ENCODE assay signal across 11 mouse cellular contexts in the genomic region with DNA sequence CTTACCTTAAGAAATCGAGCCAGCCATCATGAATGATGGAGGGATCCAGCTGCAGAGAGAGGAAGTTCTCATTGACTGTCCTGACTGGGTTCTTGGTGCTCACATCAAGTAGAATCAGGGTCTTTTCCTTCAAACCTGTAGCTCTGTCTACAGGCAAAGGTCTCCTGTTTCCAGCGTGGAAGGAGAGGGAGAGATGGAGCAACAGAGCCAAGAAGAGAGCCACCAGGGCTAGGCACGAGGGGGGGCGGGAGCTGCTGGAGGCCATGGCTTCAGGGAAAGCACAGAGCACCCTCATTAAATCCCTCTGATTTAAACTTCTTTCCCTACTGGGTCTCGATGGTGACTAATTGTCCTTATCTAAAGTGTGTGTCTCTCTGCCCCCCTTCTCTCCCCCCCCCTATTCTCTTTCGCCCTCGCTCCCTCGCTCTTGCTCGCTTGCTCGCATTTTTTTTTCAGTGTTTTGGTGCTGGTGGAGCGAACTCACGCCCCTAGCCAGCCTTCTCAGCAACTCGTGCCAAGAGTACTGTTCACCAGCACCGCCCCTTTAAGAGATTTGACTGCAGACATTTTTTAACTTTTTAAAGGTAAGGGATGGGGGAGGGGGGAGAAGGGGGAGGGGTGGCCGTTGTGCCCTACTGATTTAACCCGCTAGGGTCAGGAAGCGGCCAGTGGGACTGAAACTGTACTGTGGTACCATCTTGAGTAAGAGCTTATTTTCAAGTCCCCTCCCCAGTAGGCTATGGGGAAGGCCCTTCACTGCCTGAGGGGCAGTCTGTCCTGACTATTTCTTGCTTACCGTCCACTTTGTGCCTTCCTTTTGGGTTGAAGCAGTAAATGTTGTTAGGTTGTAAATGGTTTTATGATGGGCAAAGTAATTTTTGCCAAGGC. TPM values are rescaled to one million over a fixed set of nuclear protein-coding genes. Genes with fewer than 3 reads are reported as not detected.
DNase-seq lines count a peak whose midpoint lies in the region; ATAC-seq and TF ChIP-seq lines count a peak whose summit lies in the region.
"Had no signal": no experiment of that assay in that cellular context is flagged by ENCODE, and none has a peak within 500 bp of the region (broad histone marks: within the 10 kb centered on the region; RNA-seq: fewer than 3 reads in every experiment).

A gene (minus strand): TSS at position 339 of the 888 bp plus-strand sequence.

- peak within 1 kb of the TSS; percentile 35 for H3K4me3 ChIP-seq in kidney, embryonic 14.5 days (ENCODE audit: low read length)
- no peak within 1 kb of the TSS for H3K4me3 ChIP-seq in kidney, adult 2 months (ENCODE audit: insufficient read depth, low read depth, low read length)
- H3K4me3 ChIP-seq in embryonic facial prominence, embryonic 13.5 days: peak within 1 kb of the TSS; percentile 53
- peak within 1 kb of the TSS; percentile 1; the same call in 1 of the 2 replicates for H3K4me3 ChIP-seq in hindbrain, postnatal 0 days (ENCODE audit: low read length)
- peak within 1 kb of the TSS; percentile 11; the same call in 1 of the 2 replicates for H3K4me3 ChIP-seq in neural tube, embryonic 13.5 days

- WGBS in kidney, embryonic 14.5 days: 3% methylated on average over 17 of the region's 18 CpGs
- WGBS in kidney, adult 2 months: 6% methylated on average over 18 of the region's 18 CpGs
- under 1% methylated on average over 18 of the region's 18 CpGs for WGBS in embryonic facial prominence, embryonic 13.5 days
- WGBS in hindbrain, postnatal 0 days: 2% methylated on average over 18 of the region's 18 CpGs
- 2% methylated on average over 18 of the region's 18 CpGs for WGBS in neural tube, embryonic 13.5 days

- H3K4me2 ChIP-seq in kidney, embryonic 14.5 days (replicated peaks; ENCODE audit: low read depth, low read length): peak within 1 kb of the TSS; percentile 42
- H3K4me2 ChIP-seq in embryonic facial prominence, embryonic 13.5 days: peak within 1 kb of the TSS; percentile 75
- peak within 1 kb of the TSS; percentile 39 for H3K4me2 ChIP-seq in hindbrain, postnatal 0 days (ENCODE audit: low read depth, low read length)
- peak within 1 kb of the TSS; percentile 42 for H3K4me2 ChIP-seq in neural tube, embryonic 13.5 days

- H3K27me3 ChIP-seq in kidney, embryonic 14.5 days (ENCODE audit: control insufficient read depth, insufficient read depth, low read length): peaks cover 51% of the 10 kb centered on the region
- H3K27me3 ChIP-seq in kidney, adult 2 months (replicated peaks; ENCODE audit: control insufficient read depth, insufficient read depth, low read length): no peaks in the 10 kb centered on the region
- H3K27me3 ChIP-seq in embryonic facial prominence, embryonic 13.5 days: peaks cover 46% of the 10 kb centered on the region
- peaks cover 54% of the 10 kb centered on the region for H3K27me3 ChIP-seq in hindbrain, postnatal 0 days (ENCODE audit: insufficient read depth, low read length)
- H3K27me3 ChIP-seq in neural tube, embryonic 13.5 days: peaks cover 71% of the 10 kb centered on the region

- H3K9me3 ChIP-seq in kidney, embryonic 14.5 days (ENCODE audit: control insufficient read depth, low read length): no peaks in the 10 kb centered on the region
- no peaks in the 10 kb centered on the region for H3K9me3 ChIP-seq in embryonic facial prominence, embryonic 13.5 days
- H3K9me3 ChIP-seq in hindbrain, postnatal 0 days (ENCODE audit: low read length): no peaks in the 10 kb centered on the region
- no peaks in the 10 kb centered on the region for H3K9me3 ChIP-seq in neural tube, embryonic 13.5 days

- no peaks in the 10 kb centered on the region for H3K36me3 ChIP-seq in kidney, embryonic 14.5 days (ENCODE audit: control insufficient read depth, insufficient read depth, low read length)
- no peaks in the 10 kb centered on the region for H3K36me3 ChIP-seq in kidney, adult 2 months (ENCODE audit: control insufficient read depth, insufficient read depth, low read length)
- no peaks in the 10 kb centered on the region for H3K36me3 ChIP-seq in embryonic facial prominence, embryonic 13.5 days
- no peaks in the 10 kb centered on the region for H3K36me3 ChIP-seq in hindbrain, postnatal 0 days (ENCODE audit: insufficient read depth, low read length)
- H3K36me3 ChIP-seq in neural tube, embryonic 13.5 days: no peaks in the 10 kb centered on the region

- H3K4me1 ChIP-seq in kidney, embryonic 14.5 days (ENCODE audit: control insufficient read depth, insufficient read depth, low read length): peaks cover 15% of the 10 kb centered on the region; the same call in 1 of the 2 replicates
- H3K4me1 ChIP-seq in kidney, adult 2 months (ENCODE audit: control insufficient read depth, insufficient read depth, low read length): no peaks in the 10 kb centered on the region
- H3K4me1 ChIP-seq in embryonic facial prominence, embryonic 13.5 days: peaks cover 21% of the 10 kb centered on the region
- H3K4me1 ChIP-seq in hindbrain, postnatal 0 days (ENCODE audit: insufficient read depth, low read length): 0 out of 2 replicates have a peak, but pooled peaks cover 6% of the 10 kb centered on the region
- peaks cover 37% of the 10 kb centered on the region for H3K4me1 ChIP-seq in neural tube, embryonic 13.5 days (replicated peaks)

- no peak for TF ChIP-seq POLR2A in kidney, adult 2 months (IDR thresholded peaks at IDR 0.05; ENCODE audit: low read depth, low read length)

- no peak for TF ChIP-seq CTCF in kidney, adult 2 months (conservative IDR thresholded peaks at IDR 0.05; ENCODE audit: insufficient read depth, insufficient read length, low read depth, low read length)
- TF ChIP-seq CTCF in hindbrain, postnatal 0 days (IDR thresholded peaks at IDR 0.05; ENCODE audit: low read depth): no peak

- H3K9ac ChIP-seq in kidney, embryonic 14.5 days (ENCODE audit: low read depth, low read length): no peak within 1 kb of the TSS
- peak within 1 kb of the TSS; percentile 90 for H3K9ac ChIP-seq in embryonic facial prominence, embryonic 13.5 days
- H3K9ac ChIP-seq in hindbrain, postnatal 0 days (replicated peaks; ENCODE audit: low read length): no peak within 1 kb of the TSS
- H3K9ac ChIP-seq in neural tube, embryonic 13.5 days: no peak within 1 kb of the TSS

- no peak for ATAC-seq in kidney, embryonic 14.5 days (ENCODE audit: low FRiP score, low TSS enrichment)
- 0 out of 2 replicates have a peak, but pooled peaks have one; percentile 32 for ATAC-seq in embryonic facial prominence, embryonic 13.5 days (ENCODE audit: insufficient number of reproducible peaks, insufficient read depth, low FRiP score, low TSS enrichment, low read depth)
- no peak for ATAC-seq in hindbrain, postnatal 0 days
- ATAC-seq in neural tube, embryonic 13.5 days (ENCODE audit: low read depth): no peak
- ATAC-seq in erythroid progenitor cell, adult 5-6 weeks (replicated peaks; ENCODE audit: low FRiP score, poor library complexity, severe bottlenecking): no peak
- ATAC-seq: CD4-positive, CD25-positive, alpha-beta regulatory T cell, adult 4 months had no signal

- H3K27ac ChIP-seq in kidney, embryonic 14.5 days (ENCODE audit: low read depth, low read length): no peak within 1 kb of the TSS
- no peak within 1 kb of the TSS for H3K27ac ChIP-seq in kidney, adult 2 months (ENCODE audit: insufficient read depth, low read depth, low read length)
- peak within 1 kb of the TSS; percentile 96 for H3K27ac ChIP-seq in embryonic facial prominence, embryonic 13.5 days
- H3K27ac ChIP-seq in hindbrain, postnatal 0 days: no peak within 1 kb of the TSS
- H3K27ac ChIP-seq in neural tube, embryonic 13.5 days (replicated peaks): no peak within 1 kb of the TSS

- DNase-seq in kidney, adult 2 months: no peak
- DNase-seq in hindbrain, postnatal 0 days (ENCODE audit: low spot score): peak; percentile 13
- no peak for DNase-seq in right cerebral cortex, postnatal 36 days (ENCODE audit: low spot score in 2 of 2)
- DNase-seq in kidney, adult 9 months: no peak
- DNase-seq: gastrocnemius, postnatal 14 days had no signal

RNA-seq across cellular contexts. Expression of the gene that starts here (rescaled TPM):
- polyA plus RNA-seq in kidney, embryonic 14.5 days (2014; fragmentation: Nextera tagmentation; extraction: Ambion mirVana): 0.24 and 0.58 TPM in 2 replicates
- polyA plus RNA-seq in kidney, adult 2 months (2012; rRNA removed): 0.05 and 0.23 TPM in 2 replicates
- polyA plus RNA-seq in embryonic facial prominence, embryonic 13.5 days (2015; fragmentation: Nextera tagmentation; extraction: Ambion mirVana): 37.8 and 40.4 TPM in 2 replicates
- 0.07 and 0.26 TPM in 2 replicates for total RNA-seq in hindbrain, postnatal 0 days (2014; rRNA removed)
- 0.15 and 0.19 TPM in 2 replicates for polyA plus RNA-seq in hindbrain, postnatal 0 days (2015; fragmentation: Nextera tagmentation; extraction: Ambion mirVana)
- polyA plus RNA-seq in neural tube, embryonic 13.5 days (2015; fragmentation: Nextera tagmentation; extraction: Ambion mirVana): 0.08 and 0.43 TPM in 2 replicates
- not detected in 2 replicates for total RNA-seq in erythroid progenitor cell, adult 5-6 weeks (2015; ENCODE audit: low replicate concordance)
- not detected in 2 replicates for total RNA-seq in erythroid progenitor cell, adult 5-6 weeks (2017; ENCODE audit: low replicate concordance)
- polyA plus RNA-seq: liver, embryonic 16.5 days had no signal

Comparison
In these comparisons a context has a peak if more than half of its experiments do, and no peak if none do; other contexts are left out.
1. RNA of the gene that starts here (polyA plus RNA-seq): 37.8 to 40.4 TPM in embryonic facial prominence, embryonic 13.5 days; 0.24 to 0.58 TPM in kidney, embryonic 14.5 days, 0.15 to 0.19 TPM in hindbrain, postnatal 0 days, 0.08 to 0.43 TPM in neural tube, embryonic 13.5 days and 0.05 to 0.23 TPM in kidney, adult 2 months; every median in the first group is over 10 times any median in the second.
2. Peak in DNase-seq, H3K4me3 ChIP-seq and H3K4me2 ChIP-seq in hindbrain, postnatal 0 days; RNA of the gene not detected or under 1 TPM.
3. Peak in every context shown above with its lines, with median percentiles within 50 percentile points of each other: H3K4me2 ChIP-seq.